Mouse (Mus musculus) regulatory T cell (primary cell): ENCODE data around the gene Pias4.
"Not testable (repeated sequence)": the region's sequence is repeated elsewhere in the genome, so short reads cannot be mapped to it uniquely, and the experiment has no call there.

Experiments
- in situ Hi-C: fragments of 300-600 bp; cut with MboI, MseI; formaldehyde crosslinking; loops from one replicate; pipeline ENCODE4 v1.15.1; 2025; ENCODE audit warnings: high pct_unique_total_duplicates

Pias4 gene

DNA sequence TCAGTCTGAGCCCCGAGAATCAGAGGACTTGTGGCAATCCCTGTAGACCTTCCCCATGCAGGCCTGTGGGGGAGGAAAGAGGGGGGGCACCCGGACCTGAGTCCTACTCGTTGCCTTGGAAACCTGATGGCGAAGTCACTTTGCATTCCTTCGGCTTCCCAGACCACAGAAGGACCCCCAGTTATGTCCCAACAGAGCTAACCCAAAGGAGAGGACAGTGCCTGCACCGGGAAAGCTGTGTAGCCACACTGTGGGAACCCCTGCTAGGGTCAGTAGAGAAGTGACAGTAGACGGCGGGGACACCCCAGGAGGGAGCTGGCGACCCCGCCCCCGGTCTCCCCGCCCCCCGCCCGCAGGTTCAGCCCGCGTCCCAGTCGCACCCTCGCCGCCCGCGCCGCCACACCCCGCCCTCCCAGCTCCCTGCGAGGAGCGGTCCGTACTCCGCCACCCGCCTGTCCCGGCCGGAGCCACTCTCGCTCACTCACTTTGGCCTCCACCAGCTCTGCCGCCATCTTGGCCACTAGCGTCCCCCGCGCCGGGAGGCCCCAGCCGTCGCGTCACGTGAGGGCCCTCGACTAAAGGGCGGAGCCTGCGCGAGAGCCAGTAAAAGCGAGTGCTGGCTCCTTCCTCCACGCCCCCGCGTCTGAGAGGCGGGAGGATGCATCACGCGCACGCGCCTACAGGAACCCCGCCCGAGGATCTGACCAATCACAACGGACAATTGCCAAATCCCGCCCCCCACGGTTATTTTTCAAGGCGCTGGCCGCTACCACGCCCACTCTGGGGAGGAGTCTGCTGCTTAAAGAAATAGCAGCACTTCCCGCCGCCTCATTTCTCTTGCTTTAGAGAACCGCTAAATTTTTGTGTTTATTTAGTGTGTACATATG, at the start of gene Pias4:
TSS of gene Pias4 (minus strand) at position 724 of the 887 bp plus-strand sequence.
- in situ Hi-C loops = no loop called here

GRCm38 (mm10) chr10:81217267-81217666, 49.5 kb upstream of the Pias4 start:
- in situ Hi-C loops = not testable (repeated sequence)

GRCm38 (mm10) chr10:81216810-81217209, 49.1 kb upstream of the Pias4 start:
- in situ Hi-C loops = no loop called here

DNA sequence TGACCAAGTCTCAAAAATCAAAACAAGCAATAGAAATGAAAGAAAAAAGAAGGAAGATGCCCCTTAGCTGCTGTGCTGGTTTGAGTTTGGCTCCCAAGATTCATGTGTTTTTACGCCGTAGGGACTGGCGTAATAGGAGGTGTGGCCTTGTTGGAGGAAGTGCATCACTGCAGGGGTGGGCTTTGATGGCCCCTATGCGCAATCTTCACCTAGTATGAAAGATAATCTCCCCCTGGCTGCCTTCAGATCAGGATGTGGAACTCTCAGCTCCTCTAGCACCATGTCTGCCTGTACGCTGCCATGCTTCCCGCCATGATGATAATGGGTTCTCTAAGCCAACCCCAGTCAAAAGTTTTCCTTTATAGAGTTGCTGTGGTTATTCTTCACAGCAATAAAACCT, 48.5 kb upstream of the Pias4 start:
- in situ Hi-C loops = no loop called here

DNA sequence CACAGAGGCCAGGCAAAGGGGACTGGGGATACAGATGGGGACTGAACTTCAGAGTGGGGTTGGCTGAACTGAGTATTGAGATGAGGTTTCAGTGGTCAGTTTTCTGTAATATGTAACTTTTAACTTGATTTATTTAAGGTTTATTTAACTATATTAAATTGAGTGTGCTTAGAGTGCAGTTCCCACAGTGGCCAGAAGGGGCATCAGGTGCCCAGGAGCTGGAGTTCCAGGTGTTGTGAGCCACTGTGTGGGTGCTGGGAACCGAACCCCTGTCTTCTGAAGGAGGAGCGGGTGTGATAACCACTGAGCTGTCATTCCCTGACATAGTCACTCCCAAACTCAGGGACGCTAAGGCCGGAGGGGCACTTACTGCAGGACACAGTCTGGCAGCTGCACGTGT, 42.4 kb upstream of the Pias4 start:
- in situ Hi-C loops = no loop called here

DNA sequence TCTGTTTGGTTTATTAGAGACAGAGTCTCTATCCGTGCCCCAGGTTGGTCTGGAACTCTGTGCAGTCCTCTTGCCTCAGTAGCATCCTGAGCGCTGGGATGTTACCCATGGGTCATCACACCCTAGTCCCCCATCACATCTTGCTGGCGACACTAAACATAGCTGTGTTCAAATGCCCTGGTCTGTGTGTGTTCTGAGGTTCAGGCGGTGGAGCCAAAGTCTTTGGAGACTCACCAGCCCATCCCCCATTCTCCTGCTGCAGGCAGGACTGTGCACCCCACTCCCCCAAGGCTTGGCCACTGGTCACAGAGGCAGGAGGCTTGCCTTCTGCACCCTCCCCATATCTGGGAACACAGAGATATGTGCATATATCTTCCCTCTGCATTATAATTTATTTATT, 36.4 kb upstream of the Pias4 start:
- in situ Hi-C loops = no loop called here

DNA sequence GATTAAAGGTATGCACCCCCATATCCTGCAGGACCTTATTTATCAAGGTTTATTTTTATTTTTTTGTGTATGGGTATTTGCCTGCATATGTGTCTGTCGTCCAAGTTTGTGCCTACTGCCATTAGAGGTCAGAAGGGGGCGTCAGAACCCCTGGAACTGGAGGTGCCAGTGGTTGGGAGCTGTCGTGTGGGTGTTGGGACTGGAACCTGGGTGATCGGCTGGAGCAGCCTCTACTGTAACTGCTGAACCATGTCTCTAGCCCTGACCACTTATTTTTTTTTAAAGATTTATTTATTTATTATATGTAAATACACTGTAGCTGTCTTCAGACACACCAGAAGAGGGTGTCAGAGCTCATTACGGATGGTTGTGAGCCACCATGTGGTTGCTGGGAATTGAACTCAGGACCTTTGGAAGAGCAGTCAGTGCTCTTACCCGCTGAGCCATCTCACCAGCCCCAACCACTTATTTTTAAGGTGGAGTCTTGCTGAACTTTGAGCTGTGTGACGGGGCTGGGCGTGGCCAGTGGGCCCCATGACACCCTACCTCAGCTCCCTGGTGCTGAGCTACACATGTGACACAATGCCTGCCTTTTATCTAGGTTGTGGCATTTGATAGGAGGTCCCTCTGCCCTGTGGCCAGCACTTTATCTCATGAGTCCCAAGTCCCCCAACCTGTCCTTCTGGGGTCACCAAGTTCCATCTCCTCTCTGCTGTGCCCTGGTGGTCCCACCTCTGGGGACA, 35.4 kb upstream of the Pias4 start:
- in situ Hi-C loops = no loop called here

- in situ Hi-C loops = no loop called here
These were observed 34.4 kb upstream of the Pias4 start, which contains the start of gene Nmrk2 for GRCm38 (mm10) chr10:81201807-81202758. Gene Nmrk2 (minus strand): TSS chr10:81202051.

GRCm38 (mm10) chr10:81200605-81201287, 33.0 kb upstream of the Pias4 start:
- in situ Hi-C loops = no loop called here

DNA sequence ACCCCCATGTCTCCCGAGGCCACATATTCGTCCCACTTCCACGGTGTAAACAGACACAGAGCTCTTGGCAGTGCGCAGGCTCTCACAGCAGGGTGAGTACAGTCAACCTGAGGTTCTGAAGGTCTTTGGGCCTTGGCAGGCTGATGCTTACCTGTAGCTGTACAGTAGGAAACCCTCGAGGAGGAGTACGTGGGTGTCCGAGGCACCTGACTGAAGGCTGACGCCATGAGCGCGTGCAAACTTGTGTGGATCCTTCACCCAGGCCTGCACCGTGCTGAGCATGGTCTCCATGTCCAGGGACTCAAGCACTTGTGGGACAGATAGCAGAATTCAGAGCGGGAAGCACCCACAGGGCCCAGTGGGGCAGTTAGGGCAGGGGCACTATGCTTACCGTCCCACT, 32.4 kb upstream of the Pias4 start:
- in situ Hi-C loops = no loop called here

DNA sequence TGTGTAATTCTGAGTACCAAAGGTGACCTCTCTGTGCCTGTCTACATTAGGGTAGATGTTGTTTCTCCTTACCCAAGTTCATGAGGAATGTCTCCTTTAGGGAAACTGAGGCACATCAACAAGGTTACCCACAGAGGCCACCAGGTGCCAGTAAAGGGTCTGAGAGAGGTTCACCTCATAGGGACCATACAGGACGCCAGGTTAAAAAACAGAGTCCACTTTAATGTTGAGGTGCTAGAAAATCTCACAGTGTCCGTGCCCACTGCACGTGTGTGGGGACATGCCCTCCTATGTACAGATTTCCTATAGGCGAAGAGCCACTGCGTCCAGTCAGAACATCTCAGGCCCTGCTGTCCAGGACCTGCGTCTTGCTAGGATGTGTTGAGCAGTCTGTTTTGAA, 31.3 kb upstream of the Pias4 start:
- in situ Hi-C loops = no loop called here

DNA sequence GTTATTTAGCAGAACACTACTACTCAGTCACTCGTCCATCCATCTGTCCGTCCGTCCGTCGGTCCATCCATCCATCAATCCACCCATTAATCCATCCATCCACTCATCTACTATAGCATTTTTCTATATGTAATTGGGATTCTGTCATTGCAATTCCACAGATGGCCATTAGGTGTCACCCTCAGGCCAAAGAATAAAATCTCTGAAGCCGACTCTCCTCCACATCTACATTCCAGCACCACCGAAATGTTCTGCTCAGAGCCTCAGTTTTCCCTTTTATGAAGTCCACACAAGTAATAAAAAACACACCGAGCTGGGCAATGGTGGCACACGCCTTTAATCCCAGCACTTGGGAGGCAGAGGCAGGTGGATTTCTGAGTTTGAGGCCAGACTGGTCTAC, 30.5 kb upstream of the Pias4 start:
- in situ Hi-C loops = no loop called here

DNA sequence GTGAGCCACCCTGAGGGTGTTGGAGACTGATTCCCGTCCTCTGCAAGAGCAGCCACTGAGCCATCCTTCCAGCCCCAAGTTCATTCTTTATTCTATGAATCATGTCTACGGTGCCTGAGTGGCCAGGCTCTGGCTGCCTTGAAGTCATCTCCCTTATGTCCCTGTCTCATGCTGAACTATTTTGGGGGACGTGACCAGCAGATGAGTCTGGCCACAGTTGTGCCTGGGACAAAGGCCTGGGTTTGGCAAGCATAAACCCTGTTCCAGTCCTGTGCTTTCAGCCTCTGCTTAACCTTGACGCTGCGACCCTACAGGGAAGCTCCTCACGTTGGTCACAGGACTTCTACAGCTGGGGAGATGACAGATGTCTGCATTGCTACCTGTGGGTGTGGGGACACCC, 29.6 kb upstream of the Pias4 start:
- in situ Hi-C loops = no loop called here

DNA sequence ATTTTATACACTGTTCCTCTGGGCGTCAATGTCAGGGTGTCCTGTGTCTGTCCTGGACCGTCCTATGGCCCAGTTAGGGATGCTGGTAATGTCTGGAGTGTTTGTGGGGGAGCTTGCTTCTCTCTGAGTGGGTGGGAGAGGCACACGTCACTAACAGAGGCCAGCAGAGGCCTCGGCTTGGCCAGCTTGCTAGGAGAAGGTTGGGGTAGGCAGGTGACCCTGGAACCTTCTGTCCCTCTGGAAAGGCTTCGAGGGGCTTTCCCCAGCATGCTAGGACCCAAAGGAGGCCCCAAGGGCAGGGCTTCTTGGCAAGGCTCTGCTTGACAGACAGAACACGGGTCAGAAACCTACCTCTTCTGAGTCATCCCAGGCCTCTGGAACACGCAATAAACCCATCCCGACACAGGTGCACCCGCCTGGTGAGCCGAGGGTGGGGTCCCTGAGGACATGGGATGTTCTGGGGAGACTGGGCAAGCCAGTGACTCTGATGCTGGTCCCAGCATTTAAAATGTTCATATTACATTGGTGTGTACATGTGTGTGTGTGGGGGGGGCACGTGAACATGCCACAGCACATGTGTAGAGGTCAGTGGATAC, 28.8 kb upstream of the Pias4 start:
- in situ Hi-C loops = no loop called here

DNA sequence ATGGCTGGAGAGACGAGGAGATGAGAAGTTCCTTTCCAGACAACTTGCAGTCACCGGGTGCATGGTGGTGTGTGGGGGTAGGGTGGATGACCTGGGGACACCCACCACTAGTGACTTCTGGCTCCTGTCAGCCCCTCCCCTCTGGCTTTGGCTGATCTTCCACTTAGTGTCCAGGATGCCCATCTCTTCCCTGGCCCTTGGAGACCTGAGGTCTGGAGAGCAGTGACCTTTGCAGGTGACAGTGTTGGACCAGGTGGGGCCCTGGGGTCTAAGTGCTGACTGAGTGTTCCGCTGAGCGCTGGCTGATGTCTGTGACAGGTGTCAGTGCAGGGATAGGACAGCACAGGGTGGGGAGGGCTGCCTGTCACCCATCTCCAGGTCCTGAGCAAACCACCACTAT, 27.6 kb upstream of the Pias4 start:
- in situ Hi-C loops = no loop called here

GRCm38 (mm10) chr10:81193991-81194774, 26.5 kb upstream of the Pias4 start:
- in situ Hi-C loops = no loop called here

DNA sequence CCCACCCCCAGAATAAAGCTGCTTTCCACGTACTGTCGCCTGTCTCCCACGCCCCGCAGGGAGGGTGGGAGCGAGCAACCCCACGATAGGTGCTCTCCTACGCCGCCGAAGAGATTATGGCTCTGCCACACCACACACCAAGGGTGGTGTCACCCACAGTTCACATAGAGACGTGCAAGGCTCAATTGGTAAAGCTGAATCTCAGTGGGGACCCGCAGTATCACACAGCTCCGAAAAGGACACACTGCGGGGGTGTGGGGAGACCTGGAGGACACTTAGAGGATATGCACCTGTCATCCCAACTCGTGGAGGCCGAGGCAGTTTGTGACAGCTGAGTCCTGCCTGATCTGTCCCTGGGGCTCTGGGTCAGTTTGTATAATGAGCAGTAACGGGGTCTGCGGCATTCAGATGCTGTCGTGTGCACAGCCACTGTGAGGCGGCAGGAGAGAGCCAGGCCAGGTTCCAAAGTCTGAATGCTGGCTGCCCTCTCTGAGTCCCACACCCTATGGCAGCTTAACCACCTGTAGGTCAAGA, 25.3 kb upstream of the Pias4 start:
- in situ Hi-C loops = no loop called here

- in situ Hi-C loops = no loop called here
These were observed 24.7 kb upstream of the Pias4 start for GRCm38 (mm10) chr10:81192270-81192967.

DNA sequence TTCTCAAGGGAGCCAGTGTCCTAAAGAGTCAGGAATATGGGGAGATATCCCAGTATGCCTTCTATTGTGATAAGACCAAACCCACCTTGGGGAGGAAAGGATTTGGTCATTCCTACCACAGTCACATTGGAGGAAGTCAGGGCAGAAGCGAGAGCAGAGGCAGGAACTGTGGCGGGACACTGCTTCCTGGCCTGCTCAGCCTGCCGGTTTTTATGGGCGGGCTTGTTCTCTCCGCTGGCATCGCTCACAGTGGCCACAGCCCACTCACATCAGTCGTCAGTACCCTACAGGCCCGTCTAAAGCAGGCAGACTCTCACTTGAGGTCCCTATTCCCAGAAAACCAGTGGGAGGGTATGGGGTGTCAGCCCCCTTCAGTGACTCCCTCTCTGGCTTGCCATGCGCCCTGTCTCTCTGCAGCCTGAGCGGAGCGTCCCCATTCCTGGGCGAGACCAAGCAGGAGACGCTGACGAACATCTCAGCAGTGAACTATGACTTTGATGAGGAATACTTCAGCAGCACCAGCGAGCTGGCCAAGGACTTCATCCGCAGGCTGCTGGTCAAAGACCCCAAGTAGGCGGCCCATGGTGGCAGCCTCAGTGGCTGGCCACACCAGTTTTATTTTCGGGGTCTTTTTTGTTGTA, 23.7 kb upstream of the Pias4 start:
- in situ Hi-C loops = no loop called here
